Mouse (Mus musculus): Measurements from ENCODE around the gene Olfr124. TPM values are rescaled to one million over a fixed set of nuclear protein-coding genes. Genes with fewer than 3 reads are reported as not detected.

Gene Olfr124
- not detected in 2 replicates for polyA plus RNA-seq (2016; fragmentation: Nextera tagmentation; extraction: Ambion mirVana)

DNA sequence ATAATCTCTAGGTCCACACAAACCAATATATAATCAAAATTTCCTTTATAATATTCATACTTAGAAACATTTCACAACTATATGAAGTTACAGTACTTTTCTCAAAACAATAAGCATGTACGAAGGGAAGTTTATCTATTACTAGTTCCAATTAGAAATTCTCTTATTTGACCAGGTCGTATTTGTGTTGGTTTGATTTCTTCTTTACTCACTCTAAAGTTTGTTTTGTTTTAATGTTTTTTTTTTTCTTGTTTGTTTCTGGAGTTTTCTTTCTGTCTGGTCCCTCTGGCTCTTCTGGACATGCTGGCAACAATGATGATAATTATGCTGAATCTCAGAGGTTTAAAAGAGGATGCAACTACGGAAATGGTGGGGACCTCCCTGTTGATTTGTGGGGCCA lies at the start of gene Olfr124:
Gene Olfr124, plus strand, starts transcription at position 301 of the 400 bp plus-strand sequence.
- WGBS: 88% methylated on average over 3 of the region's 3 CpGs
- DNase-seq (ENCODE audit: low spot score): no peak
- H3K4me1 ChIP-seq (replicated peaks): no peaks in the 10 kb centered on the region
- H3K36me3 ChIP-seq: no peaks in the 10 kb centered on the region
- no peak within 1 kb of the TSS for H3K4me3 ChIP-seq
- H3K9me3 ChIP-seq: no peaks in the 10 kb centered on the region
- no peak within 1 kb of the TSS for H3K27ac ChIP-seq
- H3K27me3 ChIP-seq (ENCODE audit: insufficient read depth, poor library complexity, severe bottlenecking): no peaks in the 10 kb centered on the region

DNA sequence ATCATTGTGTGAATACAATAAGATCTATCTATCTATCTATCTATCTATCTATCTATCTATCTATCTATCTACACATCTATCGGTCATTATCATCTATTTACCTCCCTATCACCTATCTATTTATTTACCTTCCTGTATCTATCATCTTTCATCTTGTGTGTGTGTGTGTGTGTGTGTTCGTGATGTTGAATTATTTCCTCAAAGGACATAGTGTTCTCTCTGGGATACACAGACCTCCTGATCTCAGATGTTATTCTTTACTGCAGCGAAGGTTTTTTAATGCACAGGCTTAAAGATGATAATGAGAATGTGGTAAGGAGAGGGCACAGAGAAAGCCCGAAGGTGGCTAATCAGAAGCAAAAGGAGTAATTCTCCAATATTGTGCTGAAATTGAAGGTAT lies 31.4 kb upstream of the Olfr124 start, which contains the start of gene Olfr122:
Gene Olfr122, plus strand, starts transcription at position 301 of the 400 bp plus-strand sequence.
- no peaks in the 10 kb centered on the region for H3K27me3 ChIP-seq (ENCODE audit: insufficient read depth, poor library complexity, severe bottlenecking)
- H3K27ac ChIP-seq: no peak within 1 kb of the TSS
- H3K4me1 ChIP-seq (replicated peaks): no peaks in the 10 kb centered on the region
- DNase-seq (ENCODE audit: low spot score): no peak
- WGBS: 92% methylated on average over 4 of the region's 4 CpGs
- H3K4me3 ChIP-seq: no peak within 1 kb of the TSS
- H3K9me3 ChIP-seq: no peaks in the 10 kb centered on the region
- H3K36me3 ChIP-seq: no peaks in the 10 kb centered on the region

- DNase-seq (ENCODE audit: low spot score): no peak
- 92% methylated on average over 2 of the region's 2 CpGs for WGBS
- Histone ChIP-seq H3K27ac (no peak within 1 kb of the TSS), H3K9me3 (no peaks in the 10 kb centered on the region), H3K36me3 (no peaks in the 10 kb centered on the region), H3K4me1 (replicated peaks) (no peaks in the 10 kb centered on the region), H3K27me3 (ENCODE audit: insufficient read depth, poor library complexity, severe bottlenecking) (no peaks in the 10 kb centered on the region), H3K4me3 (no peak within 1 kb of the TSS)
Measured at GRCm38 (mm10) chr17:37793229-37793628, 6.5 kb upstream of the Olfr124 start, which contains the start of gene Olfr123. Gene Olfr123 (plus strand): TSS chr17:37793529.

GRCm38 (mm10) chr17:37832649-37833048 lies 33.0 kb downstream of the Olfr124 start, which contains the start of gene Olfr125:
Gene Olfr125 (plus strand): TSS chr17:37832949.
- Histone ChIP-seq H3K27me3 (ENCODE audit: insufficient read depth, poor library complexity, severe bottlenecking) (no peaks in the 10 kb centered on the region), H3K4me1 (replicated peaks) (no peaks in the 10 kb centered on the region), H3K9me3 (no peaks in the 10 kb centered on the region), H3K36me3 (no peaks in the 10 kb centered on the region), H3K27ac (no peak within 1 kb of the TSS), H3K4me3 (no peak within 1 kb of the TSS)
- no peak for DNase-seq (ENCODE audit: low spot score)

DNA sequence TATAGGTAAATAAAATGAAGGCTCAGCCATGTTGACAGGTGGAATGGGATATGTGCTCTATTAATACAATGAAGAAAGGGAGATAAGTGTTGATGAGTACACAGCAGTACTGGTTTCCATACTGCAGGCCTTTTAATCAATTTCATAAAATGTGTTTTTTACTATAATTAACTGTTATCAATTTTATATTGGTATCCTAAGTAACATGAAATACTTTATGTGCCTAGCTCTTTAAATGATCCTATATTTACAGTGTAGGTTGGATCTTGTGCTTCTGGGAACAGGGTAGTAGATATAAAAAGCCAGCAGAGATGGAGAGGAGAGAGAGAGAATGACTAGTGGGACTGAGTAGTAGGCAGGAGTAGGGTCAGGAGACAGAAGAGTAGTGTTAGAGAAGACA lies 47.5 kb downstream of the Olfr124 start, which contains the start of gene Olfr126:
Gene Olfr126, plus strand, starts transcription at position 301 of the 400 bp plus-strand sequence.
- H3K4me1 ChIP-seq (replicated peaks): no peaks in the 10 kb centered on the region
- H3K27me3 ChIP-seq (ENCODE audit: insufficient read depth, poor library complexity, severe bottlenecking): no peaks in the 10 kb centered on the region
- no peak within 1 kb of the TSS for H3K4me3 ChIP-seq

More for the DNA sequence above, 47.5 kb downstream of the Olfr124 start, which contains the start of gene Olfr126:
- no peak for DNase-seq (ENCODE audit: low spot score)
- Histone ChIP-seq H3K27ac (no peak within 1 kb of the TSS), H3K36me3 (no peaks in the 10 kb centered on the region), H3K9me3 (no peaks in the 10 kb centered on the region)

Other genes starting within 250 kb of the Olfr124 start
- gene Olfr112, start 230.4 kb upstream of the Olfr124 start, polyA plus RNA-seq (2016; fragmentation: Nextera tagmentation; extraction: Ambion mirVana): not detected in 2 replicates
- not detected in 2 replicates for gene Olfr113, start 222.2 kb upstream of the Olfr124 start, polyA plus RNA-seq (2016; fragmentation: Nextera tagmentation; extraction: Ambion mirVana)
- not detected in 2 replicates for gene Olfr114, start 207.1 kb upstream of the Olfr124 start, polyA plus RNA-seq (2016; fragmentation: Nextera tagmentation; extraction: Ambion mirVana)
- gene Olfr115, start 172.8 kb upstream of the Olfr124 start, polyA plus RNA-seq (2016; fragmentation: Nextera tagmentation; extraction: Ambion mirVana): not detected in 2 replicates
- gene Olfr116, start 172.7 kb upstream of the Olfr124 start, polyA plus RNA-seq (2016; fragmentation: Nextera tagmentation; extraction: Ambion mirVana): not detected in 2 replicates
- gene Olfr117, start 136.1 kb upstream of the Olfr124 start, polyA plus RNA-seq (2016; fragmentation: Nextera tagmentation; extraction: Ambion mirVana): not detected in 2 replicates
- not detected in 2 replicates for gene Olfr118, start 132.9 kb upstream of the Olfr124 start, polyA plus RNA-seq (2016; fragmentation: Nextera tagmentation; extraction: Ambion mirVana)
- not detected in 2 replicates for gene Olfr119, start 103.3 kb upstream of the Olfr124 start, polyA plus RNA-seq (2016; fragmentation: Nextera tagmentation; extraction: Ambion mirVana)
- not detected in 2 replicates for gene Olfr120, start 78.1 kb upstream of the Olfr124 start, polyA plus RNA-seq (2016; fragmentation: Nextera tagmentation; extraction: Ambion mirVana)
- not detected in 2 replicates for gene Olfr121, start 51.0 kb upstream of the Olfr124 start, polyA plus RNA-seq (2016; fragmentation: Nextera tagmentation; extraction: Ambion mirVana)
- not detected in 2 replicates for gene Olfr122, start 31.3 kb upstream of the Olfr124 start, polyA plus RNA-seq (2016; fragmentation: Nextera tagmentation; extraction: Ambion mirVana)
- not detected in 2 replicates for gene Olfr123, start 6.4 kb upstream of the Olfr124 start, polyA plus RNA-seq (2016; fragmentation: Nextera tagmentation; extraction: Ambion mirVana)
- gene Olfr125, start 33.1 kb downstream of the Olfr124 start, polyA plus RNA-seq (2016; fragmentation: Nextera tagmentation; extraction: Ambion mirVana): not detected in 2 replicates
- gene Olfr126, start 47.6 kb downstream of the Olfr124 start, polyA plus RNA-seq (2016; fragmentation: Nextera tagmentation; extraction: Ambion mirVana): not detected in 2 replicates
- gene Olfr127, start 100.5 kb downstream of the Olfr124 start, polyA plus RNA-seq (2016; fragmentation: Nextera tagmentation; extraction: Ambion mirVana): not detected in 2 replicates
- gene Olfr128, start 120.7 kb downstream of the Olfr124 start, polyA plus RNA-seq (2016; fragmentation: Nextera tagmentation; extraction: Ambion mirVana): not detected in 2 replicates
- gene Olfr761, start 153.2 kb downstream of the Olfr124 start, polyA plus RNA-seq (2016; fragmentation: Nextera tagmentation; extraction: Ambion mirVana): not detected in 2 replicates